Mouse (Mus musculus) heart, embryonic 14.5 days (tissue): ENCODE measurements around the gene Pelo. TPM values are rescaled to one million over a fixed set of nuclear protein-coding genes. Genes with fewer than 3 reads are reported as not detected.

ENCODE experiments used
- ATAC-seq: fragments of 200-750 bp; cut with Nextera tagmentation; 2 replicates; pipeline ENCODE4 v1.8.0; 2017; ENCODE audit warnings: low read depth, moderate TSS enrichment; ENCODE audit not compliant: insufficient number of reproducible peaks, insufficient read depth, low FRiP score
- H3K27ac ChIP-seq, 2 experiments: fragments of 200-500 bp in 1 of 2; fragments of 300-500 bp in 1 of 2; sonication (generic) in 1 of 2; replicated peaks in 1 of 2; 2 replicates each; pipeline ENCODE4 v1.5.1; 2012 to 2014; ENCODE audit warnings: low read depth in 2 of 2, low read length in 2 of 2, control low read depth in 1 of 2, mild to moderate bottlenecking in 1 of 2, mixed read lengths in 1 of 2; ENCODE audit not compliant: control insufficient read depth in 1 of 2, insufficient read depth in 1 of 2
- H3K27me3 ChIP-seq: fragments of 300-500 bp; sonication (generic); 2 replicates; pipeline ENCODE4 v1.6.1; 2014; ENCODE audit warnings: mild to moderate bottlenecking, low read length, control low read depth; ENCODE audit not compliant: control insufficient read depth, insufficient read depth
- H3K36me3 ChIP-seq: fragments of 300-500 bp; sonication (generic); 2 replicates; pipeline ENCODE4 v1.6.1; 2014; ENCODE audit warnings: mild to moderate bottlenecking, control low read depth, low read length, mixed read lengths; ENCODE audit not compliant: control insufficient read depth, insufficient read depth
- H3K4me1 ChIP-seq, 2 experiments: fragments of 200-500 bp in 1 of 2; fragments of 300-500 bp in 1 of 2; sonication (generic) in 1 of 2; 2 replicates each; pipeline ENCODE4 v1.6.1; 2012 to 2014; ENCODE audit warnings: low read length in 2 of 2, control low read depth in 1 of 2, mixed read lengths in 1 of 2; ENCODE audit not compliant: control insufficient read depth in 2 of 2, insufficient read depth in 2 of 2
- H3K4me2 ChIP-seq: fragments of 300-500 bp; sonication (generic); 2 replicates; pipeline ENCODE4 v1.6.1; 2014; ENCODE audit warnings: mild to moderate bottlenecking, low read length
- H3K4me3 ChIP-seq, 2 experiments: fragments of 200-500 bp in 1 of 2; fragments of 300-500 bp in 1 of 2; sonication (generic) in 1 of 2; 2 replicates each; pipeline ENCODE4 v1.5.1; 2012 to 2014; ENCODE audit warnings: low read length in 2 of 2, mild to moderate bottlenecking in 2 of 2, control low read depth in 1 of 2, low read depth in 1 of 2, moderate library complexity in 1 of 2; ENCODE audit not compliant: control insufficient read depth in 1 of 2, insufficient read depth in 1 of 2
- H3K9ac ChIP-seq: fragments of 300-500 bp; sonication (generic); 2 replicates; pipeline ENCODE4 v1.6.1; 2014; ENCODE audit warnings: mild to moderate bottlenecking, low read length
- H3K9me3 ChIP-seq: fragments of 300-500 bp; sonication (generic); 2 replicates; pipeline ENCODE4 v1.6.1; 2016; ENCODE audit warnings: low read length, control low read depth; ENCODE audit not compliant: control insufficient read depth
- WGBS: fragments of 180-500 bp; shearing (Covaris S2); extraction: QIAGEN DNeasy Blood & Tissue Kit; methylation state at CpG from one replicate; pipeline ENCODE4 v1.1.7; 2014; 5-methylcytosine and 5-hydroxymethylcytosine counted together
- polyA plus RNA-seq: library from polyadenylated mRNA; unstranded; fragments of >200 nt; fragmentation: Nextera tagmentation; extraction: Ambion mirVana; gene quantifications from 2 replicates; pipeline ENCODE4 v1.2.1, GENCODE M21; 2014

Pelo gene
- polyA plus RNA-seq, 1 experiment from 2014 or later: 7.3 TPM

- Histone ChIP-seq H3K9ac (no peak overlapping the region), H3K9me3 (no peaks in the 10 kb centered on the region), H3K36me3 (no peaks in the 10 kb centered on the region), H3K4me3 (no peak overlapping the region), H3K27me3 (no peaks in the 10 kb centered on the region), H3K4me2 (no peak overlapping the region), H3K4me1 (no peaks in the 10 kb centered on the region), H3K27ac (no peak overlapping the region)
- no peak for ATAC-seq
- 92% methylated on average over 4 of the region's 4 CpGs for WGBS
Observed at GRCm38 (mm10) chr13:115067324-115067967, 22.5 kb downstream of the Pelo start.

GRCm38 (mm10) chr13:115057555-115057954, 32.4 kb downstream of the Pelo start:
- ATAC-seq: no peak
- H3K4me2 ChIP-seq: no peak overlapping the region
- 66% methylated on average over 5 of the region's 5 CpGs for WGBS
- H3K4me3 ChIP-seq: no peak overlapping the region
- no peaks in the 10 kb centered on the region for H3K9me3 ChIP-seq
- no peak overlapping the region for H3K9ac ChIP-seq
- no peak overlapping the region; a peak in 1 of 4 replicates for H3K27ac ChIP-seq
- H3K27me3 ChIP-seq: no peaks in the 10 kb centered on the region
- H3K4me1 ChIP-seq: peaks cover 4 to 5% of the 10 kb centered on the region in 2 experiments; a peak in 1 of 4 replicates
- no peaks in the 10 kb centered on the region for H3K36me3 ChIP-seq

- Histone ChIP-seq H3K4me1 (peaks cover 5 to 7% of the 10 kb centered on the region in 2 experiments; a peak in 2 of 4 replicates), H3K4me3 (no peak overlapping the region), H3K36me3 (no peaks in the 10 kb centered on the region), H3K27ac (peak overlapping the region; percentile 25 to 62), H3K27me3 (no peaks in the 10 kb centered on the region), H3K4me2 (no peak overlapping the region; the same call in 1 of the 2 replicates), H3K9me3 (no peaks in the 10 kb centered on the region), H3K9ac (no peak overlapping the region)
- ATAC-seq: no peak; the same call in 1 of the 2 replicates
- 60% methylated on average over 9 of the region's 9 CpGs for WGBS
Observed at GRCm38 (mm10) chr13:115054783-115055182, 35.2 kb downstream of the Pelo start.

- peaks cover 7% of the 10 kb centered on the region for H3K36me3 ChIP-seq
Observed at GRCm38 (mm10) chr13:115052568-115052967, 37.4 kb downstream of the Pelo start.

DNA sequence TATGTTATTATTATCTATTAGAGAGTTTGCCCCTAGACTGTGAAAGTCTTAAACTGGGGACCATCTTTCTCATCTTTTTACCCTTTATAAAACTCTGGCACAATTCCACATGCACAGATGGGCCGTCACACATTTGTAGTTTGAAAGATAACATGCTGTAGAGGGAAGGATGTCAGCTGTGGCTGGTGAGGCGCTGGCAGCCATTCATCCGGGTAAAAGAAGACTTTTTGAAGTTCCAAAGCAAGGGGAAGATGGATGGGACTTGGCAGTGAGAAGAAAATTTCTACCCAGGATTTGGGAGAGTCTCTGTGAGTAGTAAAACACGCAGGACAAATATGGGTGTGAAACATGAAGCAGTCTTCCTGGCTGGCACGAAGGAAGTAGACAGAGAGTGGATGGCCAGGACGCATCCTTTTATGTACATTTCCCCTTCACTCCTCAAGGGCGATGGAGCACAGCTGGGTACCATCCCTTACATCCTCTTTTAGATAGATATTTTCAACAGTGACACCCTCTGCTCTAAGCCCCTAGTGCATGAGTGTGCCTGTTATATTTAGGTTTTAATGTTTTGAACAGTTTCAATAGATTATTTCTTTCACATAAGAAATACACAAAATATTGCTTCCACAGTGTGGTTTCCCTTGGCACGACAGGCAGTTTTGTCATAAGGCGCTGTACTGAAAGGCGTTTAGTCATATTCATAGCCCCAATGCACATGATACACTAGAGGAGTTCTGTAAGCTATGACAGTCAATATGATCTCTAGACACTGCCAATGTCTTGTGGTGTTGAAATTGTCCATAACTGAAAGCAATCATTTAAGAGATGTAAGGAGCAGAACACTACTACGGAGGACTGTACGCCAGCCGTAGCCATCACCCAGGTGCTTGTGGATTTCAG, 39.1 kb downstream of the Pelo start:
- H3K4me1 ChIP-seq: peaks cover 5 to 7% of the 10 kb centered on the region in 2 experiments; a peak in 2 of 4 replicates
- 75% methylated on average over 13 of the region's 13 CpGs for WGBS

More at GRCm38 (mm10) chr13:115052568-115052967, 37.4 kb downstream of the Pelo start:
- peaks cover 5 to 7% of the 10 kb centered on the region in 2 experiments; a peak in 2 of 4 replicates for H3K4me1 ChIP-seq
- no peak for ATAC-seq
- no peaks in the 10 kb centered on the region for H3K27me3 ChIP-seq
- 81% methylated on average over 7 of the region's 7 CpGs for WGBS
- H3K4me3 ChIP-seq: no peak overlapping the region
- H3K9ac ChIP-seq: no peak overlapping the region
- H3K9me3 ChIP-seq: no peaks in the 10 kb centered on the region
- H3K4me2 ChIP-seq: no peak overlapping the region
- H3K27ac ChIP-seq: no peak overlapping the region

DNA sequence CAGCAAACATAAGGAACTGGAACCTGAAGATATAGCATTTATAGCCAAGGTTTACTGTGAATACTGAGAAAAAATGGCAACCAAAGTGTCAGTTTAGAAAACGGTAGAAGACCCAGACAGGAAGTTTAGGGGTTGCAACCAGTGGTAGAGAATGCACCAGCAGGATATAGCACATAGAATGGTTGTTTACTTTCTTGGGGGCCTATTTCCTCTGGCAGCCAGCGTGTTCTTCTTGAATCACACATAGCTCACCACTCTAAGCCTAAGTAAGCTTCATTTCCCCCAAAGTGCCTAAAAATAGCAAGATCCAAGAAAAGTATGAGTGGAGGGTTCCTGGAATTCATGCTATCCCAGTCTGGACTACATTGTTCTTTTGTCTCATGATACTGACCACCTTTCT, 47.3 kb downstream of the Pelo start:
- 21% methylated on average over 2 of the region's 2 CpGs for WGBS
- Histone ChIP-seq H3K4me1 (peaks cover 0 to 5% of the 10 kb centered on the region in 2 experiments; a peak in 1 of 4 replicates), H3K9ac (no peak overlapping the region), H3K36me3 (no peaks in the 10 kb centered on the region), H3K9me3 (no peaks in the 10 kb centered on the region), H3K27ac (peak overlapping the region in 1 of 2 experiments; percentile 39; a peak in 1 of 4 replicates), H3K4me2 (no peak overlapping the region), H3K27me3 (no peaks in the 10 kb centered on the region), H3K4me3 (no peak overlapping the region)
- no peak for ATAC-seq

More for the DNA sequence above, 39.1 kb downstream of the Pelo start:
- Histone ChIP-seq H3K4me3 (no peak overlapping the region), H3K9me3 (no peaks in the 10 kb centered on the region), H3K36me3 (peaks cover 7% of the 10 kb centered on the region), H3K27ac (0 out of 4 replicates have a peak overlapping the region, but pooled peaks of 1 of the 2 experiments have one; percentile 37), H3K4me2 (no peak overlapping the region), H3K27me3 (no peaks in the 10 kb centered on the region), H3K9ac (no peak overlapping the region)
- no peak for ATAC-seq
